Mouse (Mus musculus): Measurements from ENCODE around the gene Gm20388. TPM values are rescaled to one million over a fixed set of nuclear protein-coding genes. Genes with fewer than 3 reads are reported as not detected.

Gm20388 gene
- polyA plus RNA-seq, 1 experiment from 2014 or later = 5.3 TPM

DNA sequence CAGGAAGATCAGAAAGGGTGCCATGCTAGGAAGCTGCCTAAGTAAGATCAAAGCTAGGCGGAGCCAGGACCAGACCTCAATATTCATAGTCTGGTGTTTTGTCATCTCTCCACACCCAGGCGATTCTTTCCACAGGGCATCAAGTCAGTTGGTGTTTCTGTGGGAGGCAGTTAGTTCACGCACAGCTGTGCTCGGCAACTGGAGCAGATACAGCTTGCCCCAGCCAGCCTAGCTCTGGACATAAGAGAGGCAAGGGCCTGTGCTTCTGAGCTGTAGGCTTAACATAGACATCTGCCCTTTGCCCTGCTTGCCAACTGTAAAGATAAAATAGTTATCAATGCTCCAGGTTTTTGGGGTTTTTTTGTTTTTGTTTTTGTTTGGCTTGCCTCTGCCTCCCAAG, 3721.6 kb downstream of the Gm20388 start:
- Histone ChIP-seq H3K9ac (ENCODE audit: low read depth, low read length) (no peak overlapping the region), H3K9me3 (ENCODE audit: control insufficient read depth, low read length) (no peaks in the 10 kb centered on the region), H3K4me2 (no peak overlapping the region), H3K4me3 (ENCODE audit: low read depth, low read length) (no peak overlapping the region), H3K27me3 (replicated peaks; ENCODE audit: control insufficient read depth, insufficient read depth, low read length) (peaks cover 18% of the 10 kb centered on the region), H3K27ac (ENCODE audit: low read depth, low read length) (no peak overlapping the region), H3K36me3 (ENCODE audit: control insufficient read depth, insufficient read depth, low read length) (no peaks in the 10 kb centered on the region), H3K4me1 (replicated peaks; ENCODE audit: control insufficient read depth, insufficient read depth, low read length) (peaks cover 13% of the 10 kb centered on the region; the same call in 1 of the 2 replicates)
- ATAC-seq (replicated peaks; ENCODE audit: low FRiP score) = no peak
- 69% methylated on average over 4 of the region's 4 CpGs for WGBS
- DNase-seq (ENCODE audit: low spot score) = no peak

DNA sequence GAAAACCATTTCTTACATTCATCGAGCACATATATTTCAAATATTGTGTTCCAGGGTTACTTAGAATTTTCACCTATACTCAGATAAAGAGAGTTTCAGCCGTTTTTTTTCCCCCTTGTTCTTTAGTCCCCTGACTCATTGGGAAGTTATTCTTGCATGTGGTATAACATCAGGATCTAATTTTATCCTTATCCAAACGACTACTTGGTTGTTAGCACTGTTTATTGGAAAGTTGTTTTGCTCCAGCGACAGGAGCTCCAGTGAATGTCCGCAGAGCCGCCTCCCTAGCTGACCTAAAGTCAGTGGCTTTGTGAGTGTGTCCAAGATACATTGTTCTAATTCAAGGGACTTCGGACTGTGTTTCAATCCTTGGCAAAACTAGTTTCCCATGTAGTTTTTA, 3723.2 kb downstream of the Gm20388 start:
- WGBS = 66% methylated on average over 7 of the region's 7 CpGs

DNA sequence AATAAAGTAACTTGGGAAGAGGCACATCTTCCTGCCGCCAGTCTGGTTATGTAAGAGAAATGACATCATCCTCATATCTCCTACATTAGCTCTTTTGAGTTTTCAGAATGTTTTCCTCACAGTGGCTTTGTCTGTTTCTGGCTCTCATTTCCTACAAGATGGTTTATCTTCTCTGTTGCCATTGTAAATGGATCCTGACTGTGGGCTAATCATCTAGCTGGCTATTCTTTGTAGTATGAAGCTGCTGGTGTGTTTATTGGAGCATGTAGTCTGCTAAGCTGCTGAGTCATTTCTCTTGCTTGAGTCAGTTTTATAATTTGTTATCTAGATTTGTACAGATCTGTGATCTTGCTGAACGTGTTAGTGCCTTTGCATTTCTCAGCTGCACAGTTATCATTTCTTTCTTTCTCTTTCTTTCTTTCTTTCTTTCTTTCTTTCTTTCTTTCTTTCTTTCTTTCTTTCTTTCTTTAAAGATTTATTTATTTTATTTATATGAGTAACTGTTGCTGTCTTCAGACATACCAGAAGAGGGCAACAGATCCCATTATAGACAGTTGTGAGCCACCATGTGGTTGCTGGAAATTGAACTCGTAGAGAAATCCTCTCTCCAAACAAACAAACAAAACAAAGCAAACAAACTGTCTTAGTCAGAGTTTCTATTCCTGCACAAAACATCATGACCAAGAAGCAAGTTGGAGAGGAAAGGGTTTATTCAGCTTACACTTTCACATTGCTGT, 3723.9 kb downstream of the Gm20388 start:
- no peak overlapping the region for H3K9ac ChIP-seq (ENCODE audit: low read depth, low read length)
- H3K27ac ChIP-seq (ENCODE audit: low read depth, low read length) = no peak overlapping the region
- H3K4me2 ChIP-seq = no peak overlapping the region
- 0 out of 2 replicates have a peak, but pooled peaks cover under 1% of the 10 kb centered on the region for H3K27me3 ChIP-seq (replicated peaks; ENCODE audit: control insufficient read depth, insufficient read depth, low read length)
- WGBS = 29% methylated on average over 3 of the region's 3 CpGs
- no peaks in the 10 kb centered on the region; the same call in 1 of the 2 replicates for H3K9me3 ChIP-seq (ENCODE audit: control insufficient read depth, low read length)
- no peaks in the 10 kb centered on the region for H3K36me3 ChIP-seq (ENCODE audit: control insufficient read depth, insufficient read depth, low read length)
- peaks cover 5% of the 10 kb centered on the region; the same call in 1 of the 2 replicates for H3K4me1 ChIP-seq (replicated peaks; ENCODE audit: control insufficient read depth, insufficient read depth, low read length)
- ATAC-seq (replicated peaks; ENCODE audit: low FRiP score) (no peak), DNase-seq (ENCODE audit: low spot score) (no peak)
- H3K4me3 ChIP-seq (ENCODE audit: low read depth, low read length) = no peak overlapping the region

More for the DNA sequence above, 3723.2 kb downstream of the Gm20388 start:
- DNase-seq (ENCODE audit: low spot score) (no peak), ATAC-seq (replicated peaks; ENCODE audit: low FRiP score) (no peak)
- H3K9ac ChIP-seq (ENCODE audit: low read depth, low read length) = no peak overlapping the region
- peaks cover 7% of the 10 kb centered on the region; the same call in 1 of the 2 replicates for H3K27me3 ChIP-seq (replicated peaks; ENCODE audit: control insufficient read depth, insufficient read depth, low read length)
- no peak overlapping the region for H3K4me2 ChIP-seq
- H3K9me3 ChIP-seq (ENCODE audit: control insufficient read depth, low read length) = no peaks in the 10 kb centered on the region; the same call in 1 of the 2 replicates
- peaks cover 11% of the 10 kb centered on the region; the same call in 1 of the 2 replicates for H3K4me1 ChIP-seq (replicated peaks; ENCODE audit: control insufficient read depth, insufficient read depth, low read length)
- H3K36me3 ChIP-seq (ENCODE audit: control insufficient read depth, insufficient read depth, low read length) = no peaks in the 10 kb centered on the region
- H3K27ac ChIP-seq (ENCODE audit: low read depth, low read length) = no peak overlapping the region
- no peak overlapping the region for H3K4me3 ChIP-seq (ENCODE audit: low read depth, low read length)

DNA sequence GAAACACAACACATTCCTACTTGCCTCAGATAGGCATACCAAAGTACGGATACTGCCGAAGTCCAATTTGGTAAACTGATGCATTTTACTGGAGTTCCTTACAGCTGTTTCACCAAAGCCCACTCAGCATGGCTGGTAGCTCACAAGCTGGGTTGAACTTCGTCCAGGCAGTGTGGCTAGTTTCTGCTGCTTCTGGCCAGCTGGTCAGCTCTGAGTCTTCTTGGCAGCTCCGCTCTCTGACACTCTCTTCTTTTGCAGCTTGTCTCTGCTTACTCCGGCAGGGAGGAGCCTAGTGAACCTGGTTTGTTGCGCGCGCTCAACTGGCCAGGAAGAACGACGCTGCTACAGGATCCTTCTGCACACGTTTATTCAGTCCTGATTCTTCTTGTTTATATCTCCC, 3725.0 kb downstream of the Gm20388 start:
- H3K9me3 ChIP-seq (ENCODE audit: control insufficient read depth, low read length) = no peaks in the 10 kb centered on the region; the same call in 1 of the 2 replicates
- no peak overlapping the region for H3K4me2 ChIP-seq
- H3K4me1 ChIP-seq (replicated peaks; ENCODE audit: control insufficient read depth, insufficient read depth, low read length) = peaks cover 4% of the 10 kb centered on the region; the same call in 1 of the 2 replicates
- no peak overlapping the region for H3K9ac ChIP-seq (ENCODE audit: low read depth, low read length)
- DNase-seq (ENCODE audit: low spot score) (no peak), ATAC-seq (replicated peaks; ENCODE audit: low FRiP score) (no peak)
- no peak overlapping the region for H3K4me3 ChIP-seq (ENCODE audit: low read depth, low read length)
- WGBS = 75% methylated on average over 11 of the region's 11 CpGs
- H3K27ac ChIP-seq (ENCODE audit: low read depth, low read length) = no peak overlapping the region
- no peaks in the 10 kb centered on the region for H3K36me3 ChIP-seq (ENCODE audit: control insufficient read depth, insufficient read depth, low read length)
- peaks cover 3% of the 10 kb centered on the region; the same call in 1 of the 2 replicates for H3K27me3 ChIP-seq (replicated peaks; ENCODE audit: control insufficient read depth, insufficient read depth, low read length)

DNA sequence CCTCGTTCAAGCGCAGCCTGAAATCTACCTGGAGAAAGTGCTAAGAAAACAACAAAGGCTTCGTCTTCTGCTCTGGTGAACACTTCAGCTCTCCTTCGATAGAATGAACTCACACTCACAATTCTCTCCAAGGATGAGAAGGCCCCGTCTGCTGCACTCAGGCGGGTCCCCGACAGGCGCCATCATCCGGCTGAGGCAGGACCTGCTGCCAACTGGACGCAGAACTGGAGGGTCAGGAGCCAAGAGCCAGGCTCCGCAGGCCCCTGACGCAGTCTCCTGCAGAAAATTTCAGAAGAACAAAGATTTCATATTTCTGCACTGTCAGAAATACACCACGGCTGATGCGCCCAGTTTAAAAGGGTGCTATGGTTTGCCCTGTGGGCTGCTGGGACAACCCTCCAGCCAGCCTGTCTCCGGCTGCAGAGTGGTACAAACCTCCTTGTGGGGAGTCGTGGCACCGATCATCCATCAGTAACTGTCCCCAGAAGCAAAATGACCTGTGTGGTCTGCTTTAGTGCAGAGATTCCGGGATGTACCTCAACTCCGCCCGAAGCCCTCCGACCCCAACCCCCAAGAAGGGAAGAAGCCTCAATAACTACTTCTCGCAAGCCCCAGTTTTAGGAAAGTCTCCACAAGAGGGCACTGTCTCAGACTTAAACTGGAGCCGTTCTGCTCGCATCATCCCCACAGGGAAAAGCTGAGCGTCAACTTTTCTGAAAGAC, 3732.8 kb downstream of the Gm20388 start:
- 20% methylated on average over 25 of the region's 25 CpGs for WGBS
- no peaks in the 10 kb centered on the region for H3K36me3 ChIP-seq (ENCODE audit: control insufficient read depth, insufficient read depth, low read length)
- no peak overlapping the region for H3K27ac ChIP-seq (ENCODE audit: low read depth, low read length)
- ATAC-seq (replicated peaks; ENCODE audit: low FRiP score) = no peak
- H3K4me1 ChIP-seq (replicated peaks; ENCODE audit: control insufficient read depth, insufficient read depth, low read length) = no peaks in the 10 kb centered on the region
- H3K4me2 ChIP-seq = peak overlapping the region; percentile 51
- peak overlapping the region; percentile 22; the same call in 1 of the 2 replicates for H3K4me3 ChIP-seq (ENCODE audit: low read depth, low read length)
- H3K9ac ChIP-seq (ENCODE audit: low read depth, low read length) = no peak overlapping the region
- no peaks in the 10 kb centered on the region; the same call in 1 of the 2 replicates for H3K9me3 ChIP-seq (ENCODE audit: control insufficient read depth, low read length)
- DNase-seq (ENCODE audit: low spot score) = peak; percentile 45
- peaks cover 13% of the 10 kb centered on the region for H3K27me3 ChIP-seq (replicated peaks; ENCODE audit: control insufficient read depth, insufficient read depth, low read length)

DNA sequence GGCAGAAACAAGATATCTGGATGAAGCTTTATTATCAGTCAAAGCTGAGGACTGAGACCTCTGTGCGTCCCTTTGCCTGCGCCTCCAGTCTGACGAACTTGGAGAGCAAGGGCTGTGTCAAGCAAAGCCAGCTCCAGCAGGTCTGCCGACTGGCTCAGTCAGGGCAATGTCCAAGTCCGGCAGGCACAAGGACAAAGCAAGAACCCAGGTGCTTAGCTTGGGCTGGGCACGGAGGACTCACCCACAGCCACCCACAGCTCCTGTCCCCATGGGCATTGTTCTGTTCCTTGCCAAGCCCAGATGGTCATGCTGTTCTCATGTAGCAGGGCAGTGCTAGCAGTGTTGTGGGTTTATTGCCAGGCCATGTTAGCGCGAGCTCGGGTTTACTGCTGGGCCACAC, 3734.6 kb downstream of the Gm20388 start:
- no peaks in the 10 kb centered on the region for H3K4me1 ChIP-seq (replicated peaks; ENCODE audit: control insufficient read depth, insufficient read depth, low read length)
- H3K27ac ChIP-seq (ENCODE audit: low read depth, low read length) = no peak overlapping the region
- no peak for ATAC-seq (replicated peaks; ENCODE audit: low FRiP score)

DNA sequence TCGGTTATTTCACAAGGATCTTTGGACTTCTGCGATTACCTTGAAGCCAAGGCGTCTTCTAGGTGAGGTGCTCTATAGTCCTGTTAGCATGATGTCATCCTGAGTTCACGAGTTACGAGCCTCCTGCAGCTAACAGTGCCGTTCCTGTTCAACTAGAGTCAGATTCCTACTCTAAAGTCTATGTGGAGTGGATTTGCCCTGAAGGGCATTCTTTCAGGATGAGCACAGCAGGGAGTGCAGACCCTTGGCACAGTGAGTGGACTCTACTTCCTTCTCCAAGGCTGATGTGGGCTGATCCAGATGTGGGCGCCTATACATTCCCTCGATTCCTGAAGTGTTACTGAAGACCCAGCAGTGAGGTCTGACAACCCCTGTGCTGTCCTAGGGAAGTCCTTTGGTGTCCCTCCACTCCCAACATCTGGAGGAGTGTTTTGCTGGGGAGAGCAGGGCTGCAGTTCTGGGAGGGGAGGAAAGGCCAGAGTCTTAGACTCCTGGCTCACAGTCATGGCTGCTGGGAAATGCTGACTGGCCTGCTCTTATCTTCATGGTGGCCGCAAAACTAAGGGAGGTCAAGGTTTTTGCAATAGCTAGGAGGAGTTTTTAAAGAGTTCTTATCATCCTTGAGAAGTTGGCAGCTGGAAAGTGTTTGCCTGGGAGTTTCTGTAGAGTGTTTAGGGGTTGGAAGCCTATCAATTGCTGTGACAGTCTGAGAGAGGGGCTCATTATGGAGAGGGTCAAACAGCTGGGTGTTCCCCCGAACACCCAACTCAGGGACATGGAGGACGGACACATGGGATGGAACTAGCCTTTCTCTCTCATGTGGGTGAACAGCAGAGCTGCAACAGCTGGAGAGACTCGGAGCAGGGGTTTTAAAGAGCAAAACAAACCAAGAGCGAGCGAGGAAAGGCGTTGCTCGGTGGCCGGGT, 3737.9 kb downstream of the Gm20388 start:
- Histone ChIP-seq H3K4me3 (ENCODE audit: low read depth, low read length) (no peak overlapping the region), H3K9me3 (ENCODE audit: control insufficient read depth, low read length) (no peaks in the 10 kb centered on the region), H3K4me1 (replicated peaks; ENCODE audit: control insufficient read depth, insufficient read depth, low read length) (no peaks in the 10 kb centered on the region), H3K36me3 (ENCODE audit: control insufficient read depth, insufficient read depth, low read length) (no peaks in the 10 kb centered on the region), H3K4me2 (no peak overlapping the region), H3K27ac (ENCODE audit: low read depth, low read length) (no peak overlapping the region), H3K27me3 (replicated peaks; ENCODE audit: control insufficient read depth, insufficient read depth, low read length) (peaks cover 8% of the 10 kb centered on the region), H3K9ac (ENCODE audit: low read depth, low read length) (no peak overlapping the region)
- WGBS = 68% methylated on average over 17 of the region's 17 CpGs
- ATAC-seq (replicated peaks; ENCODE audit: low FRiP score) (no peak), DNase-seq (ENCODE audit: low spot score) (no peak)

More for the DNA sequence above, 3734.6 kb downstream of the Gm20388 start:
- peaks cover 10% of the 10 kb centered on the region for H3K27me3 ChIP-seq (replicated peaks; ENCODE audit: control insufficient read depth, insufficient read depth, low read length)
- no peak overlapping the region for H3K4me2 ChIP-seq
- no peaks in the 10 kb centered on the region for H3K36me3 ChIP-seq (ENCODE audit: control insufficient read depth, insufficient read depth, low read length)
- no peak for DNase-seq (ENCODE audit: low spot score)
- H3K4me3 ChIP-seq (ENCODE audit: low read depth, low read length) = no peak overlapping the region
- no peak overlapping the region for H3K9ac ChIP-seq (ENCODE audit: low read depth, low read length)
- 69% methylated on average over 9 of the region's 9 CpGs for WGBS
- no peaks in the 10 kb centered on the region for H3K9me3 ChIP-seq (ENCODE audit: control insufficient read depth, low read length)

DNA sequence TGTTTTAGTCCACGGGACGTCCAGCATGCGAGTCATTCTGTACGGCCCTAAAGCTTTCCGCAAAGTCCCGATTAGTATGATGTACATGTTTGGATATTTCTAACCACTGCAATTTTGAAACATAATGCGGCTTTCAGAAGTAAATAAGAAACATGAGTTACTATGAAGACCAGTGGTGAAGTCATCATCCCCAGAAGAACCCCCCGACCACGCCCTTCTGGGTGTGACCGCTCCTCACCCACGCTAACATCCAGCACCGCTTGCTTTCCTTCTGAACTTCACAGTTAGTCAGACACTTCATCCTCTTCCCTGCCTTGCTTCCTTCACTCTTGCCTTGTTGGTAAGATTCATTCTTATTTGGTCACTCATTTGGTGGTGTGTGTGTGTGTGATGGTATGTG, 3738.8 kb downstream of the Gm20388 start:
- WGBS = 84% methylated on average over 12 of the region's 12 CpGs
- Histone ChIP-seq H3K4me3 (ENCODE audit: low read depth, low read length) (no peak overlapping the region), H3K27ac (ENCODE audit: low read depth, low read length) (no peak overlapping the region), H3K9ac (ENCODE audit: low read depth, low read length) (no peak overlapping the region), H3K27me3 (replicated peaks; ENCODE audit: control insufficient read depth, insufficient read depth, low read length) (peaks cover 18% of the 10 kb centered on the region), H3K36me3 (ENCODE audit: control insufficient read depth, insufficient read depth, low read length) (no peaks in the 10 kb centered on the region), H3K9me3 (ENCODE audit: control insufficient read depth, low read length) (no peaks in the 10 kb centered on the region), H3K4me1 (replicated peaks; ENCODE audit: control insufficient read depth, insufficient read depth, low read length) (no peaks in the 10 kb centered on the region; the same call in 1 of the 2 replicates), H3K4me2 (no peak overlapping the region)
- no peak for ATAC-seq (replicated peaks; ENCODE audit: low FRiP score)
- no peak for DNase-seq (ENCODE audit: low spot score)
